Mouse (Mus musculus) c-Kit-positive CD71-negative TER-119-negative erythroid progenitor cells, embryonic 14.5 days (primary cell): ENCODE measurements around the gene Atp6v1e1.
"Not testable (repeated sequence)": the region's sequence is repeated elsewhere in the genome, so short reads cannot be mapped to it uniquely, and the experiment has no call there.

Experiments used
- DNase-seq: peaks from one replicate; pipeline ENCODE4 v3.0.0-alpha.2; 2013; ENCODE audit warnings: low read depth

Gene Atp6v1e1

GRCm38 (mm10) chr6:120820144-120820543 is 2.4 kb downstream of the Atp6v1e1 start:
- DNase-seq, result no peak

GRCm38 (mm10) chr6:120819294-120819693 is 3.3 kb downstream of the Atp6v1e1 start:
- no peak for DNase-seq

GRCm38 (mm10) chr6:120811999-120812398 is 10.6 kb downstream of the Atp6v1e1 start:
- DNase-seq, result not testable (repeated sequence)

- DNase-seq, result no peak
Observed at GRCm38 (mm10) chr6:120807738-120808081, 14.9 kb downstream of the Atp6v1e1 start.

- no peak for DNase-seq
Observed at GRCm38 (mm10) chr6:120806999-120807737, 15.4 kb downstream of the Atp6v1e1 start.

- DNase-seq, result no peak
Observed at GRCm38 (mm10) chr6:120799581-120800041, 23.0 kb downstream of the Atp6v1e1 start.

- no peak for DNase-seq
Observed at GRCm38 (mm10) chr6:120798905-120799304, 23.7 kb downstream of the Atp6v1e1 start.

- no peak for DNase-seq
Observed at GRCm38 (mm10) chr6:120798019-120798418, 24.6 kb downstream of the Atp6v1e1 start.

- DNase-seq, result no peak
Observed at GRCm38 (mm10) chr6:120796111-120796510, 26.5 kb downstream of the Atp6v1e1 start.

- no peak for DNase-seq
Observed at GRCm38 (mm10) chr6:120795422-120796086, 27.0 kb downstream of the Atp6v1e1 start.

GRCm38 (mm10) chr6:120792947-120793346 is 29.6 kb downstream of the Atp6v1e1 start:
- no peak for DNase-seq

GRCm38 (mm10) chr6:120790717-120791116 is 31.9 kb downstream of the Atp6v1e1 start:
- DNase-seq, result no peak

- no peak for DNase-seq
Observed at GRCm38 (mm10) chr6:120790153-120790552, 32.4 kb downstream of the Atp6v1e1 start.

GRCm38 (mm10) chr6:120788904-120789303 is 33.7 kb downstream of the Atp6v1e1 start:
- DNase-seq, result peak; percentile 30

- DNase-seq, result no peak
Observed at GRCm38 (mm10) chr6:120788068-120788607, 34.5 kb downstream of the Atp6v1e1 start.

GRCm38 (mm10) chr6:120784351-120784750 is 38.2 kb downstream of the Atp6v1e1 start:
- no peak for DNase-seq

- DNase-seq, result no peak
Observed at GRCm38 (mm10) chr6:120782948-120783347, 39.6 kb downstream of the Atp6v1e1 start.

- DNase-seq, result no peak
Observed at GRCm38 (mm10) chr6:120778226-120778625, 44.4 kb downstream of the Atp6v1e1 start.

- DNase-seq, result no peak
Observed at GRCm38 (mm10) chr6:120777533-120777932, 45.1 kb downstream of the Atp6v1e1 start.

- no peak for DNase-seq
Observed at GRCm38 (mm10) chr6:120776286-120776685, 46.3 kb downstream of the Atp6v1e1 start.

- DNase-seq, result no peak
Observed at GRCm38 (mm10) chr6:120773763-120774162, 48.8 kb downstream of the Atp6v1e1 start.

- no peak for DNase-seq
Observed at GRCm38 (mm10) chr6:120773149-120773628, 49.4 kb downstream of the Atp6v1e1 start, which contains the start of gene Slc25a18. Gene Slc25a18, plus strand, starts transcription at chr6:120773578.

- no peak for DNase-seq
Observed at GRCm38 (mm10) chr6:120772025-120772424, 50.6 kb downstream of the Atp6v1e1 start.
